Mouse (Mus musculus): ENCODE results near the gene Rab3gap1.

DNA sequence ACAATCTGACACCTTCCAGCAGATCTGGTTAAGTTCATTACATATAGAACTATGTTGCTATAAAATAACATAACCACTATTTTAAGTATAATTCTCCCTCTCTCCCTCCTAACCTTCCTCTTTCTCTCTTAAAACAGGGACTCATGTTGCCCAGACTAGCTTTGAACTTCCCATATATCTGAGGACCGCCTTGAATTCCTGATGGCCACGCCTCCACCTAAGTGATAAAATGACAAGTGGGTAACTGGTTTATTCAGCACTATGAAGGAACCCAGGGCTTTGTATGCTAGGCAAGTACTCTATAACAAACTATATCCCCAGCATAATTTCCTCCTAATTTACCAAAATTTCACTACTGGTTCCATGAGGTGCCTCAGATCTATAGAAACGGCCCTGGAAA, 94.8 kb downstream of the Rab3gap1 start:
- TF ChIP-seq CTCF (IDR thresholded peaks at IDR 0.05; ENCODE audit: low read depth) (no peak), EP300 (optimal IDR thresholded peaks at IDR 0.05) (no peak)
